Mouse (Mus musculus): Measurements from ENCODE around the gene Itgb4.

GRCm38 (mm10) chr11:116042372-116043138, 68.0 kb downstream of the Itgb4 start:
- TF ChIP-seq GATA1 (IDR thresholded peaks at IDR 0.05; ENCODE audit: low read length) (no peak), TAL1 (IDR thresholded peaks at IDR 0.05; ENCODE audit: low read length) (no peak)

Measured in erythroblast, embryonic 14.5 days (primary cell).